Mouse (Mus musculus) C2C12 (cell line): ENCODE data around the gene Scd2. TPM values are rescaled to one million over a fixed set of nuclear protein-coding genes. Genes with fewer than 3 reads are reported as not detected.
A peak's percentile ranks its signal among the peaks of the same experiment; 100 is the strongest.
"Not testable (repeated sequence)": the region's sequence is repeated elsewhere in the genome, so short reads cannot be mapped to it uniquely, and the experiment has no call there.

Experiments
- H3K27me3 ChIP-seq: one replicate; pipeline ENCODE4 v1.6.1; 2011; ENCODE audit not compliant: control insufficient read depth, insufficient read depth, insufficient read length
- H3K36me3 ChIP-seq: one replicate; pipeline ENCODE4 v1.6.1; 2011; ENCODE audit not compliant: control insufficient read depth, insufficient read depth
- H3K4me3 ChIP-seq: one replicate; pipeline ENCODE4 v1.5.1; 2011; ENCODE audit warnings: mild to moderate bottlenecking, control low read depth; ENCODE audit not compliant: poor library complexity, insufficient read depth, severe bottlenecking
- H3K79me2 ChIP-seq: one replicate; pipeline ENCODE4 v1.6.1; 2011; ENCODE audit not compliant: control insufficient read depth, insufficient read depth
- H3K79me3 ChIP-seq: one replicate; pipeline ENCODE4 v1.6.1; 2011; ENCODE audit warnings: low read depth, control low read depth
- H3ac ChIP-seq: one replicate; pipeline ENCODE3; 2011; ENCODE audit warnings: low read depth; ENCODE audit not compliant: control insufficient read depth, insufficient read length
- CEBPB ChIP-seq: IDR thresholded peaks from one replicate; pipeline ENCODE4 v1.6.1; 2011; ENCODE audit warnings: low read depth, mild to moderate bottlenecking, control low read depth, moderate library complexity
- CTCF ChIP-seq: IDR thresholded peaks from one replicate; pipeline ENCODE4 v1.5.1; 2011; ENCODE audit not compliant: control insufficient read depth, insufficient read depth, insufficient read length
- FOSL1 ChIP-seq: IDR thresholded peaks from one replicate; pipeline ENCODE4 v1.8.0; 2011; ENCODE audit warnings: mild to moderate bottlenecking, low read length; ENCODE audit not compliant: poor library complexity, insufficient read depth, severe bottlenecking
- MAX ChIP-seq: IDR thresholded peaks from one replicate; pipeline ENCODE4 v1.6.1; 2011; ENCODE audit warnings: mild to moderate bottlenecking, control low read depth
- MYOD1 ChIP-seq: IDR thresholded peaks from one replicate; pipeline ENCODE4 v1.6.1; 2011; ENCODE audit warnings: low read depth; ENCODE audit not compliant: control insufficient read depth, insufficient read length
- MYOG ChIP-seq: IDR thresholded peaks from one replicate; pipeline ENCODE4 v1.6.1; 2011; ENCODE audit not compliant: control insufficient read depth, insufficient read length; ENCODE audit errors: extremely low read depth
- USF1 ChIP-seq: IDR thresholded peaks from one replicate; pipeline ENCODE4 v1.6.1; 2011; ENCODE audit warnings: low read depth, mild to moderate bottlenecking, control low read depth, moderate library complexity
- polyA plus RNA-seq: library from polyadenylated mRNA; unstranded; fragments of >200 nt; fragmentation: generic; extraction: Trizol; gene quantifications from one replicate; pipeline ENCODE4 v1.2.1, GENCODE M21; 2012; ENCODE audit warnings: missing spikeins

The Scd2 gene
- polyA plus RNA-seq, 1 experiment, result 144 TPM

- no peaks in the 10 kb centered on the region for H3K79me3 ChIP-seq
- H3K4me3 ChIP-seq, result no peak overlapping the region
- no peaks in the 10 kb centered on the region for H3K36me3 ChIP-seq
- H3ac ChIP-seq, result no peak overlapping the region
- no peaks in the 10 kb centered on the region for H3K27me3 ChIP-seq
- no peak for TF ChIP-seq MYOD1
- TF ChIP-seq USF1, result no peak
- TF ChIP-seq MAX, result no peak
- no peak for TF ChIP-seq CTCF
- H3K79me2 ChIP-seq, result no peaks in the 10 kb centered on the region
Observed at GRCm38 (mm10) chr19:44277931-44278330, 15.5 kb upstream of the Scd2 start.

GRCm38 (mm10) chr19:44280755-44281154, 12.7 kb upstream of the Scd2 start:
- no peaks in the 10 kb centered on the region for H3K36me3 ChIP-seq
- no peaks in the 10 kb centered on the region for H3K27me3 ChIP-seq
- no peak for TF ChIP-seq CEBPB
- TF ChIP-seq FOSL1, result no peak
- no peak for TF ChIP-seq USF1
- TF ChIP-seq MAX, result peak; percentile 24
- H3K4me3 ChIP-seq, result no peak overlapping the region
- H3K79me3 ChIP-seq, result no peaks in the 10 kb centered on the region
- H3ac ChIP-seq, result no peak overlapping the region
- no peaks in the 10 kb centered on the region for H3K79me2 ChIP-seq

- not testable (repeated sequence) for H3K79me2 ChIP-seq, H3K27me3 ChIP-seq, H3K79me3 ChIP-seq, H3K4me3 ChIP-seq, H3ac ChIP-seq, H3K36me3 ChIP-seq
Observed at GRCm38 (mm10) chr19:44281825-44282447, 11.5 kb upstream of the Scd2 start.

GRCm38 (mm10) chr19:44282534-44283156, 10.8 kb upstream of the Scd2 start:
- H3K27me3 ChIP-seq, result no peaks in the 10 kb centered on the region
- TF ChIP-seq FOSL1 (no peak), USF1 (no peak), CTCF (no peak), MYOG (no peak), CEBPB (no peak), MYOD1 (no peak), MAX (no peak)
- no peaks in the 10 kb centered on the region for H3K79me3 ChIP-seq
- H3ac ChIP-seq, result no peak overlapping the region
- H3K36me3 ChIP-seq, result no peaks in the 10 kb centered on the region
- H3K79me2 ChIP-seq, result no peaks in the 10 kb centered on the region
- H3K4me3 ChIP-seq, result no peak overlapping the region

- TF ChIP-seq FOSL1 (no peak), CTCF (no peak), CEBPB (no peak), USF1 (no peak), MYOD1 (no peak), MAX (no peak), MYOG (no peak)
- Histone ChIP-seq H3K4me3 (no peak overlapping the region), H3K27me3 (no peaks in the 10 kb centered on the region), H3ac (peak overlapping the region; percentile 13), H3K36me3 (no peaks in the 10 kb centered on the region), H3K79me3 (no peaks in the 10 kb centered on the region), H3K79me2 (no peaks in the 10 kb centered on the region)
Observed at GRCm38 (mm10) chr19:44283157-44284024, 10.1 kb upstream of the Scd2 start.

- Histone ChIP-seq H3K79me3 (no peaks in the 10 kb centered on the region), H3K36me3 (no peaks in the 10 kb centered on the region), H3K4me3 (peak overlapping the region; percentile 28), H3K79me2 (no peaks in the 10 kb centered on the region), H3ac (peak overlapping the region; percentile 45), H3K27me3 (no peaks in the 10 kb centered on the region)
- TF ChIP-seq MYOG, result no peak
- TF ChIP-seq CEBPB, result no peak
- TF ChIP-seq USF1, result peak; percentile 74
- TF ChIP-seq MYOD1, result no peak
- no peak for TF ChIP-seq FOSL1
- no peak for TF ChIP-seq CTCF
- peak; percentile 20 for TF ChIP-seq MAX
Observed at GRCm38 (mm10) chr19:44284025-44284695, 9.3 kb upstream of the Scd2 start.
